Mouse (Mus musculus) spleen, postnatal 10 days (tissue): Measurements from ENCODE around the gene Taar4.

Experiments
- DNase-seq, 2 experiments: peaks; one replicate each; pipeline ENCODE4 v3.0.0; 2021 to 2022; ENCODE audit warnings: low spot score in 2 of 2

Taar4 gene

GRCm38 (mm10) chr10:24007034-24007433, 46.7 kb downstream of the Taar4 start:
- DNase-seq, result no peak

- DNase-seq, result no peak
Observed at GRCm38 (mm10) chr10:24008143-24008542, 47.8 kb downstream of the Taar4 start.
